Mouse (Mus musculus) c-Kit-positive CD71-positive TER-119-positive erythroid progenitor cells, embryonic 14.5 days (primary cell): Measurements from ENCODE around the gene Mterf2.

ENCODE experiments used
- DNase-seq: peaks from one replicate; pipeline ENCODE4 v3.0.0-alpha.2; 2013; ENCODE audit warnings: low spot score

Gene Mterf2

GRCm38 (mm10) chr10:85127395-85128287, at the start of gene Mterf2:
Mterf2 (minus strand) TSS chr10:85128027.
- DNase-seq = peak; percentile 94

GRCm38 (mm10) chr10:85176640-85177039, 48.8 kb upstream of the Mterf2 start:
- DNase-seq = no peak

GRCm38 (mm10) chr10:85165306-85165705, 37.5 kb upstream of the Mterf2 start:
- DNase-seq = no peak

- DNase-seq = no peak
Observed at GRCm38 (mm10) chr10:85164791-85165190, 37.0 kb upstream of the Mterf2 start.

GRCm38 (mm10) chr10:85161745-85162351, 34.0 kb upstream of the Mterf2 start:
- no peak for DNase-seq

- no peak for DNase-seq
Observed at GRCm38 (mm10) chr10:85159989-85160619, 32.3 kb upstream of the Mterf2 start.

- no peak for DNase-seq
Observed at GRCm38 (mm10) chr10:85157451-85157850, 29.6 kb upstream of the Mterf2 start.

GRCm38 (mm10) chr10:85154195-85154594, 26.4 kb upstream of the Mterf2 start:
- peak; percentile 38 for DNase-seq

- DNase-seq = no peak
Observed at GRCm38 (mm10) chr10:85149226-85149625, 21.4 kb upstream of the Mterf2 start.

GRCm38 (mm10) chr10:85146282-85146681, 18.5 kb upstream of the Mterf2 start:
- DNase-seq = no peak

- no peak for DNase-seq
Observed at GRCm38 (mm10) chr10:85141465-85141864, 13.6 kb upstream of the Mterf2 start.

GRCm38 (mm10) chr10:85136573-85136972, 8.7 kb upstream of the Mterf2 start:
- no peak for DNase-seq

- no peak for DNase-seq
Observed at GRCm38 (mm10) chr10:85128453-85128852, 626 bp upstream of the Mterf2 start.

GRCm38 (mm10) chr10:85125184-85125583, 2.6 kb downstream of the Mterf2 start:
- no peak for DNase-seq

GRCm38 (mm10) chr10:85114409-85114808, 13.4 kb downstream of the Mterf2 start:
- DNase-seq = no peak

- peak; percentile 24 for DNase-seq
Observed at GRCm38 (mm10) chr10:85103085-85103885, 24.5 kb downstream of the Mterf2 start.

- peak; percentile 75 for DNase-seq
Observed at GRCm38 (mm10) chr10:85102247-85103084, 25.4 kb downstream of the Mterf2 start, which contains the start of the genes Fhl4 and Tmem263. Fhl4 (minus strand) TSS chr10:85102495. Tmem263 (plus strand) TSS chr10:85102627.

- DNase-seq = no peak
Observed at GRCm38 (mm10) chr10:85101841-85102240, 26.0 kb downstream of the Mterf2 start.

- DNase-seq = no peak
Observed at GRCm38 (mm10) chr10:85071605-85072152, 56.1 kb downstream of the Mterf2 start.
